Mouse (Mus musculus) retina, postnatal 7 days (tissue): ENCODE measurements around the gene Higd2a.
A peak's percentile ranks its signal among the peaks of the same experiment; 100 is the strongest.
"Not testable (repeated sequence)": the region's sequence is repeated elsewhere in the genome, so short reads cannot be mapped to it uniquely, and the experiment has no call there.

Experiments used
- DNase-seq: peaks from one replicate; pipeline ENCODE4 v3.0.0-alpha.2; 2012; ENCODE audit warnings: low read depth, low spot score

The Higd2a gene

DNA sequence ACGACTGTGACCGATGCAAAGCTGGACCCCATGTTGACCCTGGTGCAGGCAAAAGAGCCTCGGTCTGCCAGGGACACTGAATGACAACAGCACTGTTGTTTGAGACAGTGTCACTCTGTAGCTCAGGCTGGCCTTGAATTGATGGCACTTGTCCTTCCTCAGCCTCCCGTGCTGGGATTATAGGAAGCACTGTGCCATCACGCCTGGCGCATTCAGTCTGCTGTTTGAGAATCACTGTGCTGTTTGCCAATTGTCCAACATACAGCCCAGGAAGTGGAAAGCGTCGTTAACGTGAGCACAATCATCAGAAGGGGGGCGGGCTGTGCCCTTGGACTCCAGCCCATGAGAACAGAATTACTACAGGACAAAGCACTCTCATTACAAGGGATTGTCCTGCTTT, 7.9 kb upstream of the Higd2a start:
- DNase-seq = no peak

GRCm38 (mm10) chr13:54582860-54583259, 7.1 kb upstream of the Higd2a start:
- DNase-seq = no peak

GRCm38 (mm10) chr13:54585831-54586230, 4.2 kb upstream of the Higd2a start:
- no peak for DNase-seq

DNA sequence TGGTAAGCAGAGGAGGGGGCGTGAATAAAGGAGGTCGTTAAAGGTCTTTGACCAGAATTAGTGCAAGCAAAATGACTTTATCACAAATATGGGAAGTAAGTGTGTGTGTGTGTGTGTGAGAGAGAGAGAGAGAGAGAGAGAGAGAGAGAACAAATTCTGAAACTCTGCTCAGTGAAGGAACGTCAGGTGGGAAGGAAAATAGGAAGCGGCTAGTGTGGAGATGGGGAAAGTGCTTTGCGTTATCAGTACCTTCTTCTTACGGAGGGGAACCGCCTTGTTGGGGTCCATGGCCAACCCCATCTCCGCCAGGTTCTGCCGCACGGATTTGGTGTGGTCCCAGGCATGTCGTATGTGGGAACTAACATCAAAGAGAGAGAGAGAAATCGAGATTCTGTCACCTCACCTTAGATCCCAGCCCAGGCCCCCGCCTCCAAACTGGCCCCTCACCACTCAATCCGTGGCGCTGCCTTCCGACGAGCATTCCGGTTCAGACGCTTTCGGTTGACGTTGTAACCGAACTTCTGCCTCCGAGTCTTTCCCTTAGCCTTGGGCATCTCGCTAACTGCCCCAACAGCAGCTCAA, 502 bp upstream of the Higd2a start:
- no peak for DNase-seq

DNA sequence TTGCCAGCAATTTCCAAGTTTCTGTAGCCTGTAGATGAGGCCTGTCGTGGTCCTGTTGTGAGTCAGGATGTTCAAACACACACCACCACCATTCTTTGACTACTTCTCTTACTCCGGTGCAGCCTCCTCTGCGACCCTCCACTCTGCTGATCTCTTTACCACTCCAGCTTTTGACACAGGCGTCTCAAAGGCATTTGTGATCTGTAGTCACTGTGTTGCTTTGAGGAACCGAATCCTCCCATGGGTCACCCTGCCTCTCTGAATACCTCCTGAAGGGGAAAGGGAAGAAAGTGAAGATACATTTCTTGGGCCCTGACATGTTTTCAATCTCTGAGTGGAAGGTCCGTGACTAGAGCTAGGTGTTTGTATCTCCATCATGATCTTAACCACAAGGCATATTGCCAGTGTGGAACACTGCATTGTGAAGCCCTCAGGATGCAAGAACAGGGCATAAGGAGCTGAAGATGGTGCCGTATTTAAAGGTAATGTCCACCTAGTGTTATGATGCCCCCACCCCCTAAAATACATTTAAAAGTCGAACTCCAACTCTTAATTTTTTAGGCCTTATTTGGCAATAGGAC, 1.9 kb downstream of the Higd2a start:
- DNase-seq = no peak

- DNase-seq = no peak
Observed at GRCm38 (mm10) chr13:54593617-54594016, 3.6 kb downstream of the Higd2a start.

GRCm38 (mm10) chr13:54596107-54596690, 6.2 kb downstream of the Higd2a start:
- DNase-seq = no peak

GRCm38 (mm10) chr13:54596870-54597269, 6.9 kb downstream of the Higd2a start:
- DNase-seq = no peak

GRCm38 (mm10) chr13:54598622-54599143, 8.7 kb downstream of the Higd2a start:
- DNase-seq = no peak

DNA sequence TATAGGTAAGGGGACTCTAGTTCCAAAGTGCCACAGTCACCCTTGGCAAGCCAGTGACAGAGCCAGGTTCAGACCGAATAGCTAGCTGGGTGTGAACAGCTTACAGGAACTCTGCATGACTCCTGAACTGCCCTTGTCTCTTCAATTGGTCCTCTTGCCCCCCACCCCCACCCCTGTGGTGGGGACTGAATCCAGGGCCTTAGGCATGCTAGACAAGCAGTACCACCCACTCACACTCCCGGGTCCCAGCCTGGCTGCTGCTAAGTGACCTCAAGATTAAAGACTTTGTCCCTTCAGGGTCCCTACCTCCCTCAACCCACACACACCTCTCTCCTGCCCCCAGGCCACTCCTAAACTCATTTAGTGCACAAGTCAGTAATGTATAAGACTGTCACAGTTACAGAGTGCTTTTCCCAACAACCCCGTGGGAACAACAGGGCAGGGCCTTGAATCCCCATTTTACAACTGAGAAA, 12.7 kb downstream of the Higd2a start:
- no peak for DNase-seq

DNA sequence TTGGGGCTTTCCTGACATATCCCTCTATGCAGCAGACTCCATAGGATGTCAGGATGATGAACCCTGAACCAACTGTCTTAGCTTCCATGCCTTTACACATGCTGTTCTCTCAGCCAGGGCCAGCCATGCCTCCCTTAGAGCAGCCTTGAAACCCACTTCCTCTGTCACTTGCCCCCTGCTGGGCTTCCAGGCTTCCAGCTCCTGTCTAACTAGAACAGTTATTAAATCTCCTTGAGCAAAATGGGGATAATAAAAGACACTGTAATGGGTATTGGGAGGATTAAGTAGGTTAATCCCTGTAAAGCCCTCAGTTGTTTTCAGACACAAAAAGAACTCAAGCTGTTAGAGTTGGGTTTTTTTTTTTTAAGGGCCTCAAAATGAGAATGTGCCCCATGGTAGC, 13.5 kb downstream of the Higd2a start:
- peak; percentile 61 for DNase-seq

DNA sequence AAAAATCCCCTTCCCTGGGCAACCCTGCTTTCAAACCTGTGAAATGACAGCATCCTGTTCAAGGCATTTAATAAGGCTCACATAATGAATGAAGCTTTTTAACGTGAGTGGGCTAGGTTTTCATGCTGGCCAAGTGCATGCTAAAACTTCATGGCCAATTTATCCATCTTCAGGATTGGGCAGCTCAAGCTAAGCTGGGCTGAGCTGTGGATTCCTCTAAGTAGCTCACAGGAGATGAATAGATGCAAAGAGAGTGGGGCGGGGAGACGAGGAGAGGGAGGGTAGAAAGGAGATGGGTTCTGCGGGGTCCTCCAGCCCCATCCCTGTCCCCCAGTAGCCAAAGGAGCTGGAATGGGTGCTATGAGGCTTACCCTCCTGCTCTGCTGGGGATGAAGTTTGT, 14.2 kb downstream of the Higd2a start:
- DNase-seq = peak; percentile 69

- DNase-seq = no peak
Observed at GRCm38 (mm10) chr13:54605426-54605825, 15.4 kb downstream of the Higd2a start.

DNA sequence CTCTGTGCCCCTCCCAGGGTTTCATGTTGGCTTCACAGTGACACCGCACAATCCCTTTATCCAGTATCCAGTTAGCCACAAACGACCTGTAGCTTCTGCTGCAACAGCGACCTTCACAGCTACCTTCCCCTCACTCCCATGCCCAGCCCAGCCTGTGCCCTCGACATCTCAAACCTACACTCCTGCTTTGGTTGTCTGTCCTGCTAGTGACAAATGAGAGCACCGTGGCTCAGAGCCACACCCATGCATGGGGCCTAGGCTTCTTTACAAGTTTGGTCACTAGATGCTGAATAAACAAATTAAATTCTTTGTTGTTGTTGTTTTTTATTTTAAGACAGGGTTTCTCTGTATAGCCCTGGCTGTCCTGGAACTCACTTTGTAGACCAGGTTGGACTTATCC, 17.2 kb downstream of the Higd2a start:
- no peak for DNase-seq

DNA sequence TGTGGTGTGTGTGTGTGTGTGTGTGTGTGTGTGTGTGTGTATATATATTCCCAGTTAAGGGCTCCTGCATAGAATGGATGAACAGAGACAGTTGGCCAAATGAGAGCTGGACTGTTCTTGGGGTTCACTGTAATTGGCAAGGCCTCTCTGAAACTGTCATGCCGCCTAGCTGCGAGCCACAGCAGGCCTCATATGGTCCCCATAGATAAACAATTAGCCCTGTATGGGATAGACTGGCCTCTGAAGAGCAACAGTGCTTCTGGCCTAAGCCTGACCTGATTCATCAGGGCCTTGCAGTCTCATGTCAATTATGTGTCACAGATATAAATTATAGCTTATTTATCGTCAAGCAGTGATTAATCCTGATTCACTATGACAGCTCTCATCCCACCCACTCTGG, 18.0 kb downstream of the Higd2a start:
- no peak for DNase-seq

GRCm38 (mm10) chr13:54608666-54609065, 18.7 kb downstream of the Higd2a start:
- no peak for DNase-seq

DNA sequence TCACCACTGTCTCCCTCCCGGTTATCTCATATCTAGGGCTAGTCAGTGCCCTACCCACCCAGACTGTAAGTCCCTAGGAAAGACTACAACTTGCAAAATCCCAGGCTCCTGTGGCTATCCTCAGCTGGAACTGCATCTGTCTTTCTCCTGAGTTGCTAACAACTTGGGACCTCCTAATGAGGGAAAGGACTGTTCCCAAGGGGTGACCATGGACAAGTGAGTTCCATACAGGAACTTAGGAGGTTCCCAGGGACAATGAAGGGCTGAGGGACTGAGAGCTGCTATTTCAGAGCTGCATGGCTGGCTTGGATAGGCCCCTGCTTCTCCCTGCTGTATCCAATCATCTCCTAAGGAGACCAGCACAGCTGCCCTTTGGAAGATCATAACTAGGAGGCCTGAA, 19.3 kb downstream of the Higd2a start:
- no peak for DNase-seq

DNA sequence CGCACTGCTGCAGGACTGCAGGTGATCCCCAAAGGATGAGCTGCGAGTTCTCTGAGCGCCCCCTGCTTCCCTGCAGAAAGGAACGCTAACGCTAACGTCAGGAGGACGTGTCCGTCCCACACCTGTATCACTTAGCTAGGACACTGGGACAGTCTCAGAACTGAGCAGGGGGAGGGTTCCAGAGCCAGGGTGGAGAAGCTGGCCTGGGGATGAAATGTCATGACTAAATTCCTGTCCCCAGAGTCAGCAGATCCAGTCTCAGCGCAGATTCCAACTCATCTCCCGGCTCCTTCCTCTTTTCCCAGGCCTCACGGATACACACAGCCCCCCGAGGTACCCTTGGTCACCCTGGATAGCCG, 20.6 kb downstream of the Higd2a start:
- no peak for DNase-seq

DNA sequence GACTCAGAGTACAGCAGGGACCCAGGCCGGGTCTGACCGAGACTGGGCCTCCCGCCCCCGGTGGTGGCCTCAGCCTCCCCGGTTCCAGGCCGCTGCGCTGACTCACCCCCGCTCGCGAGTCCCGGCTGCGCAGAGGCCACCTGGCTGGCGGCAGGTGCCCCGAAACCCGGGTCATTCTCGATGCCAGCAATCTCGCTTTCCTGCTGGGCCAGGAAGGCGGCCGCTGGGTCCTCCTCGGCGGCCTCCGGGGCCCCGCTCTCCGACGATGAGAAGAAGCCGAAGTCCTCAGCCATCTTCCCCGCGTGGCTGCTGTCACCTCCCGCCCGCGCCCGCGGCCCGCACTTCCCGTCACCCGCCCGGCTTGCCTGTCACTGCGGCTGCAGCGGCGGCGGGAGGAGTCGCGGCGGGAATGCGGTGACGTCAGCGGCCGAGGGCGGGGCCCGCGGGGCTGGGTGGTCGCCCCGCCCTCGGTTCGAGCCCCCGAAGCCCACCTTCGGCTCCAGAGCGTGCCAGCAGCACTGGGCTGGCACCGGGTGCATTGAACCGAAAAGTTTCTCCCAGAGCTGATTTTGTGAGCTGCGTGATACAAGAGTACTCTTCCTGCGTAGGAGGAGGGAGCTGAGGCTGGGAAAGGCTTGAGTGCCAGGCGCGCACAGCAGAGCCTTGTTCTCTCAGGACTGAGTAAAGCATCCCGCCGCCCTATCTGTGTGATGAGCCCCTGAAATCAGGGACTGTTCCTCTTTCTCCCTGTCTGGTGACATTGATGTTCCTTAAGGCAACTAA, 21.2 kb downstream of the Higd2a start, which contains the start of gene Cltb:
Gene Cltb (minus strand): TSS at position 373 of the 783 bp plus-strand sequence.
- DNase-seq = peak; percentile 71

DNA sequence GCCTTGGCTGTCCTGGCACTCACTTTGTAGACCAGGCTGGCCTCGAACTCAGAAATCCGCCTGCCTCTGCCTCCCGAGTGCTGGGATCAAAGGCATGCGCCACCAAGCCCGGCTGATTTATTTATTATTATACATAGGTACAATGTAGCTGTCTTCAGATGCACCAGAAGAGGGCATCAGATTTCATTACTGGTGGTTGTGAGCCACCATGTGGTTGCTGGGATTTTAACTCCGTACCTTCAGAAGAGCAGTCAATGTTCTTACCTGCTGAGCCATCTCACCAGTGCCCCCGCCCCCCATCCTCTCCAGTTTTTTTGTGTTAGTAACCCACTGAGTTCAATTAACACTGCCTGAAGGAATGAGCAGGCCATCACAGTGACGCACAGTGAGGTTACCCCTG, 23.1 kb downstream of the Higd2a start:
- not testable (repeated sequence) for DNase-seq

- no peak for DNase-seq
Observed at GRCm38 (mm10) chr13:54616307-54616706, 26.3 kb downstream of the Higd2a start.

- DNase-seq = no peak
Observed at GRCm38 (mm10) chr13:54616998-54617397, 27.0 kb downstream of the Higd2a start.
